Mouse (Mus musculus) neutrophil, adult 65 days (primary cell): ENCODE measurements around the gene Hnrnpa2b1. TPM values are rescaled to one million over a fixed set of nuclear protein-coding genes. Genes with fewer than 3 reads are reported as not detected.

ENCODE experiments used
- total RNA-seq: library from RNA; stranded (reverse); gene quantifications from 2 replicates; pipeline ENCODE4 v1.2.4, GENCODE M21; 2023

Gene Hnrnpa2b1
- total RNA-seq, result 490 and 639 TPM in 2 replicates

DNA sequence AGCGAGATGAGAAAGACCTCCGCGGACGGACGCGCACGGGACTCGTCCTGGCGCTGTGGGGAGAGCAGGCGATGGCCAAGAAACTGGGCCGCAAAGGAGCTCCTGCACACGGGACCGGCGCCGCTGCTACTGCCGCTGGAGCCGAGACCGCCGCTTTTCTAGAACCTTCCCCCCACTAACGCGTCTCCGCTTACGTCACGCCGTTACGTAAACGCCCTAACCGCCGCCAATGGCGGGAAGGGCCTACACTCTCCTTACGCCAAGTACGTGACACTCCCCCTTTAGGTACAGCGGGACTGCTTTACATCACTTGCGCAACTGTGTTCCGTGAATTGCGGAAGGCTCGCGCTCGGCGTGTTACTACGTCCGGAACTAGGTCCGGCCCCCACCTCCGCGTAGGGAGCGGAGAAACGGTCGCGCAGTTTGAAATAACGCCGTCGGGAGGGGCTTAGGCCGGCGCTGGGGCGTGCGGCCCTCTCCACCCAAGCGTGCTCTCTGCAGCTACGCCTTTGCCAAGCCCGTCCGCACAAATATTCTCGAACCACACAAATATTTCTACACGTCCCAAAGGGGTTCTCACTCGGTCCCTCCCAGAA is at the start of gene Hnrnpa2b1:
Hnrnpa2b1 (minus strand) TSS at position 180 of the 596 bp plus-strand sequence.

DNA sequence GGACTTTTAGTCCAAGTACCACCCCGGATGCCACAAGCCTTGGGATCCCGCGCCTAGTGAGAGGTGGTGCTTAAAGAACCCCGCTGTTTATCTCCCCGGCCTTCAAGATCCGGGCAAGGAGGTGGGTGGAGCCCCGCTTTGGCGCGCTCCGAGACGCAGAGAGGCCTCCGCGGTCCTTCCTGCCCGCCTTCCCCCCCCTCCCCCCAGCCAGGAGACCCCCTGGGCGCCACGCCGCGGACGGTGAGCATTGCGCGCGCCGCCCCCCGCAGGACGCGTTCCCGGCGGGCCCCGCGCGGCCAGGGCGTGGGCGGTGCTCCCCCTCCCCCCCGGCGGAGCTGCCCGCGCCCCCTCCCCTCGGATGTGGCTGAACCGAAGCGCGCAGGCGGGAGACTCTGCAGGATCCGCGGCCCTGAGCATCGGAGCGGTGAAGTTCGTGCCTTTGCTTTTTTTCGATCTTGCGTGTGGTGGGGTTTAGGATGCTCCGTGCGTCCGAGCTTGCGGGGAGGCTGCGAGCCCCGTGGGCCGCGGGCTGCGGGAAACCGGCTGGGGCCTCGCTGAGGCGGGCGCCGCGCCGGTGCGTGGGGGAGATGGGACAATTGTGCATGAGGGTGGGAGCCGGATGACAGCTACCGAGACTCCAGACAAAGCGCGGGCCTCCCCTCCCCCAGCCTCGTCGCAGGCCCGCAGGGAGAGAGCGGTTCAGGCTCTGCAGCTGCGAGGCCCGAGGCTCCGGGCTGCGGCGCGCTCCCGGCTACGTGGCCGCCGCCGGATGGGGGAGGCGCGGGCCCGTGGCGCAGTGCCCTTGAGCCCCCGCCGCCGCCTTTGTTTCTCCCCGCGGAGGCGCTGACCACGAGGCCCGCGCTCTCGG is 851 bp upstream of the Hnrnpa2b1 start, which contains the start of gene Cbx3:
Cbx3 (plus strand) TSS at position 50 of the 868 bp plus-strand sequence.

GRCm38 (mm10) chr6:51432535-51433397 is 36.9 kb downstream of the Hnrnpa2b1 start, which contains the start of gene Nfe2l3:
Gene Nfe2l3 (plus strand): TSS chr6:51432670.

Other genes with a start within 250 kb of the Hnrnpa2b1 start
- gene Nfe2l3, start 37.2 kb downstream of the Hnrnpa2b1 start, total RNA-seq, result not detected in 2 replicates
- 62.2 and 71.7 TPM in 2 replicates for gene Cbx3, start 466 bp upstream of the Hnrnpa2b1 start, total RNA-seq
- 62.6 and 80.1 TPM in 2 replicates for gene Snx10, start 54.0 kb upstream of the Hnrnpa2b1 start, total RNA-seq